Mouse (Mus musculus) heart, postnatal 0 days (tissue): ENCODE results near the gene Wfdc5. TPM values are rescaled to one million over a fixed set of nuclear protein-coding genes. Genes with fewer than 3 reads are reported as not detected.

Source experiments
- ATAC-seq: fragments of 200-750 bp; cut with Nextera tagmentation; 2 replicates; pipeline ENCODE4 v1.8.0; 2017; ENCODE audit warnings: low read depth, moderate number of reproducible peaks, moderate library complexity; ENCODE audit not compliant: insufficient read depth
- DNase-seq: peaks from one replicate; pipeline ENCODE4 v3.0.0-alpha.2; 2016; ENCODE audit warnings: low spot score
- H3K27ac ChIP-seq: fragments of 300-500 bp; sonication (generic); 2 replicates; pipeline ENCODE4 v1.5.1; 2014; ENCODE audit warnings: low read depth, mild to moderate bottlenecking
- H3K27me3 ChIP-seq: fragments of 300-500 bp; sonication (generic); 2 replicates; pipeline ENCODE4 v1.6.1; 2014; ENCODE audit warnings: low read length, mixed read lengths; ENCODE audit not compliant: control insufficient read depth, insufficient read depth
- H3K36me3 ChIP-seq: fragments of 300-500 bp; sonication (generic); replicated peaks from 2 replicates; pipeline ENCODE4 v1.6.1; 2014; ENCODE audit warnings: low read length, mixed read lengths; ENCODE audit not compliant: control insufficient read depth, insufficient read depth
- H3K4me1 ChIP-seq: fragments of 300-500 bp; sonication (generic); 2 replicates; pipeline ENCODE4 v1.6.1; 2014; ENCODE audit warnings: antibody characterized with exemption; ENCODE audit not compliant: control insufficient read depth, insufficient read depth
- H3K4me2 ChIP-seq: fragments of 300-500 bp; sonication (generic); 2 replicates; pipeline ENCODE4 v1.6.1; 2014; ENCODE audit warnings: low read depth, mild to moderate bottlenecking, low read length, moderate library complexity
- H3K4me3 ChIP-seq: fragments of 300-500 bp; sonication (generic); 2 replicates; pipeline ENCODE4 v1.5.1; 2014; ENCODE audit warnings: low read depth, low read length
- H3K9ac ChIP-seq: fragments of 300-500 bp; sonication (generic); replicated peaks from 2 replicates; pipeline ENCODE4 v1.6.1; 2014; ENCODE audit warnings: low read depth, low read length, mixed read lengths
- H3K9me3 ChIP-seq: fragments of 300-500 bp; sonication (generic); replicated peaks from 2 replicates; pipeline ENCODE4 v1.6.1; 2016; ENCODE audit warnings: low read length; ENCODE audit not compliant: control insufficient read depth
- CTCF ChIP-seq: IDR thresholded peaks from 2 replicates; pipeline ENCODE4 v1.5.1; 2016; ENCODE audit warnings: antibody characterized with exemption, control low read depth, low read depth
- EP300 ChIP-seq: IDR thresholded peaks from 2 replicates; pipeline ENCODE4 v1.6.1; 2016; ENCODE audit warnings: antibody characterized with exemption, low read depth
- WGBS: fragments of 180-500 bp; shearing (Covaris S2); extraction: QIAGEN DNeasy Blood & Tissue Kit; methylation state at CpG from one replicate; pipeline ENCODE4 v1.1.7; 2014; 5-methylcytosine and 5-hydroxymethylcytosine counted together
- polyA plus RNA-seq: library from polyadenylated mRNA; unstranded; fragments of >200 nt; fragmentation: Nextera tagmentation; extraction: Ambion mirVana; gene quantifications from 2 replicates; pipeline ENCODE4 v1.2.1, GENCODE M21; 2015
- total RNA-seq: library from RNA; depleted of rRNA; stranded (reverse); fragments of >200 nt; gene quantifications from 2 replicates; pipeline ENCODE4 v1.2.3, GENCODE M21; 2014; ENCODE audit warnings: low replicate concordance

Wfdc5 gene
- total and polyA plus RNA-seq, 2 experiments from 2014 or later: not detected

GRCm38 (mm10) chr2:164167752-164168570 is 14.6 kb downstream of the Wfdc5 start:
- peak overlapping the region; percentile 27 for H3K4me2 ChIP-seq
- TF ChIP-seq EP300: no peak
- no peak for TF ChIP-seq CTCF
- no peaks in the 10 kb centered on the region for H3K9me3 ChIP-seq
- H3K4me1 ChIP-seq: peaks cover 7% of the 10 kb centered on the region
- H3K27me3 ChIP-seq: peaks cover 63% of the 10 kb centered on the region
- no peak overlapping the region for H3K27ac ChIP-seq
- DNase-seq: no peak
- no peak overlapping the region for H3K9ac ChIP-seq
- no peaks in the 10 kb centered on the region for H3K36me3 ChIP-seq
- H3K4me3 ChIP-seq: peak overlapping the region; percentile 18
- ATAC-seq: no peak
- WGBS: 12% methylated on average over 90 of the region's 90 CpGs

GRCm38 (mm10) chr2:164164941-164165340 is 17.6 kb downstream of the Wfdc5 start:
- Histone ChIP-seq H3K9ac (no peak overlapping the region), H3K9me3 (no peaks in the 10 kb centered on the region), H3K4me2 (no peak overlapping the region), H3K4me3 (no peak overlapping the region), H3K27me3 (peaks cover 42% of the 10 kb centered on the region), H3K36me3 (no peaks in the 10 kb centered on the region), H3K4me1 (peaks cover 7% of the 10 kb centered on the region), H3K27ac (no peak overlapping the region)
- DNase-seq (no peak), ATAC-seq (no peak)
- TF ChIP-seq EP300: no peak
- TF ChIP-seq CTCF: no peak
- WGBS: 83% methylated on average over 5 of the region's 5 CpGs

GRCm38 (mm10) chr2:164161515-164162055 is 21.0 kb downstream of the Wfdc5 start:
- no peak overlapping the region for H3K4me3 ChIP-seq
- H3K27ac ChIP-seq: no peak overlapping the region
- DNase-seq (no peak), ATAC-seq (no peak)
- no peaks in the 10 kb centered on the region for H3K4me1 ChIP-seq
- H3K9ac ChIP-seq: no peak overlapping the region
- no peaks in the 10 kb centered on the region for H3K36me3 ChIP-seq
- no peak overlapping the region for H3K4me2 ChIP-seq
- TF ChIP-seq CTCF (no peak), EP300 (no peak)
- H3K9me3 ChIP-seq: no peaks in the 10 kb centered on the region
- H3K27me3 ChIP-seq: peaks cover 9% of the 10 kb centered on the region
- WGBS: 72% methylated on average over 11 of the region's 11 CpGs

- Histone ChIP-seq H3K9me3 (no peaks in the 10 kb centered on the region), H3K27me3 (no peaks in the 10 kb centered on the region), H3K9ac (no peak overlapping the region), H3K4me2 (no peak overlapping the region), H3K4me1 (no peaks in the 10 kb centered on the region), H3K27ac (no peak overlapping the region), H3K4me3 (no peak overlapping the region), H3K36me3 (peaks cover 12% of the 10 kb centered on the region)
- DNase-seq: no peak
- no peak for ATAC-seq
- no peak for TF ChIP-seq CTCF
- no peak for TF ChIP-seq EP300
- WGBS: 92% methylated on average over 2 of the region's 2 CpGs
These were observed 23.7 kb downstream of the Wfdc5 start for GRCm38 (mm10) chr2:164158838-164159237.

GRCm38 (mm10) chr2:164156158-164156557 is 26.4 kb downstream of the Wfdc5 start:
- ATAC-seq: no peak
- TF ChIP-seq EP300 (no peak), CTCF (no peak)
- 82% methylated on average over 7 of the region's 7 CpGs for WGBS

More at GRCm38 (mm10) chr2:164156158-164156557, 26.4 kb downstream of the Wfdc5 start:
- no peaks in the 10 kb centered on the region for H3K4me1 ChIP-seq
- no peak overlapping the region for H3K4me3 ChIP-seq
- no peak overlapping the region for H3K27ac ChIP-seq
- no peak overlapping the region for H3K9ac ChIP-seq
- no peak for DNase-seq
- no peaks in the 10 kb centered on the region for H3K27me3 ChIP-seq
- no peak overlapping the region for H3K4me2 ChIP-seq
- no peaks in the 10 kb centered on the region for H3K9me3 ChIP-seq
- H3K36me3 ChIP-seq: peaks cover 36% of the 10 kb centered on the region
